Mouse (Mus musculus): ENCODE data around the gene Bud31.
"Not testable (repeated sequence)": the region's sequence is repeated elsewhere in the genome, so short reads cannot be mapped to it uniquely, and the experiment has no call there.

Bud31 gene

GRCm38 (mm10) chr5:145129773-145130172, 10.4 kb upstream of the Bud31 start:
- not testable (repeated sequence) for DNase-seq

GRCm38 (mm10) chr5:145130191-145130590, 10.0 kb upstream of the Bud31 start:
- DNase-seq = no peak

GRCm38 (mm10) chr5:145130995-145131394, 9.2 kb upstream of the Bud31 start:
- no peak for DNase-seq

GRCm38 (mm10) chr5:145133275-145133674, 6.9 kb upstream of the Bud31 start:
- not testable (repeated sequence) for DNase-seq

- DNase-seq = no peak
Observed at GRCm38 (mm10) chr5:145138836-145139235, 1.3 kb upstream of the Bud31 start.

- no peak for DNase-seq
Observed at GRCm38 (mm10) chr5:145140611-145141010, 449 bp downstream of the Bud31 start.

- DNase-seq = no peak
Observed at GRCm38 (mm10) chr5:145147748-145148147, 7.6 kb downstream of the Bud31 start.

- no peak for DNase-seq
Observed at GRCm38 (mm10) chr5:145149294-145149693, 9.1 kb downstream of the Bud31 start.

- no peak for DNase-seq
Observed at GRCm38 (mm10) chr5:145152690-145153089, 12.5 kb downstream of the Bud31 start.

GRCm38 (mm10) chr5:145161361-145161760, 21.2 kb downstream of the Bud31 start:
- DNase-seq = no peak

- DNase-seq = no peak
Observed at GRCm38 (mm10) chr5:145164710-145165109, 24.5 kb downstream of the Bud31 start.

- no peak for DNase-seq
Observed at GRCm38 (mm10) chr5:145165184-145165583, 25.0 kb downstream of the Bud31 start.

GRCm38 (mm10) chr5:145166536-145167305, 26.6 kb downstream of the Bud31 start, which contains the start of the genes Ptcd1 and Cpsf4:
Gene Ptcd1, minus strand, starts transcription at chr5:145167108.
Gene Cpsf4, plus strand, starts transcription at chr5:145167213.
- peak; percentile 97 for DNase-seq

GRCm38 (mm10) chr5:145167306-145167661, 27.1 kb downstream of the Bud31 start:
- DNase-seq = no peak

- no peak for DNase-seq
Observed at GRCm38 (mm10) chr5:145178461-145178980, 38.4 kb downstream of the Bud31 start.

GRCm38 (mm10) chr5:145185244-145185643, 45.1 kb downstream of the Bud31 start:
- no peak for DNase-seq

- DNase-seq = no peak
Observed at GRCm38 (mm10) chr5:145189416-145189815, 49.3 kb downstream of the Bud31 start.

GRCm38 (mm10) chr5:145190373-145190772, 50.2 kb downstream of the Bud31 start:
- no peak for DNase-seq

GRCm38 (mm10) chr5:145190875-145191798, 51.0 kb downstream of the Bud31 start:
- peak; percentile 86 for DNase-seq

- DNase-seq = no peak
Observed at GRCm38 (mm10) chr5:145191962-145192361, 51.8 kb downstream of the Bud31 start, which contains the start of gene Atp5j2. Gene Atp5j2, minus strand, starts transcription at chr5:145192062.
